Mouse (Mus musculus) forebrain, embryonic 10.5 days (tissue): Measurements from ENCODE around the gene Nap1l1. TPM values are rescaled to one million over a fixed set of nuclear protein-coding genes. Genes with fewer than 3 reads are reported as not detected.

Experiments used
- DNase-seq: peaks from one replicate; pipeline ENCODE4 v3.0.0-alpha.2; 2017; ENCODE audit warnings: low spot score; ENCODE audit errors: extremely low spot score
- H3K27ac ChIP-seq: fragments of 300-500 bp; sonication (generic); 2 replicates; pipeline ENCODE4 v1.5.1; 2016; ENCODE audit warnings: mild to moderate bottlenecking
- H3K27me3 ChIP-seq: fragments of 300-500 bp; sonication (generic); 2 replicates; pipeline ENCODE4 v1.6.1; 2016; ENCODE audit warnings: mild to moderate bottlenecking; ENCODE audit not compliant: poor library complexity, severe bottlenecking
- H3K36me3 ChIP-seq: fragments of 300-500 bp; sonication (generic); replicated peaks from 2 replicates; pipeline ENCODE4 v1.6.1; 2016; ENCODE audit warnings: mild to moderate bottlenecking, moderate library complexity
- H3K4me1 ChIP-seq: fragments of 300-500 bp; sonication (generic); 2 replicates; pipeline ENCODE4 v1.6.1; 2016
- H3K4me3 ChIP-seq: fragments of 300-500 bp; sonication (generic); 2 replicates; pipeline ENCODE4 v1.5.1; 2016; ENCODE audit warnings: mild to moderate bottlenecking, moderate library complexity
- H3K9me3 ChIP-seq: fragments of 300-500 bp; sonication (generic); 2 replicates; pipeline ENCODE4 v1.6.1; 2016; ENCODE audit warnings: mild to moderate bottlenecking, moderate library complexity
- WGBS: fragments of 180-500 bp; shearing (Covaris S2); methylation state at CpG from one replicate; pipeline ENCODE4 v1.1.7; 2016; 5-methylcytosine and 5-hydroxymethylcytosine counted together
- polyA plus RNA-seq: library from polyadenylated mRNA; unstranded; fragments of >200 nt; fragmentation: Nextera tagmentation; extraction: Ambion mirVana; gene quantifications from 2 replicates; pipeline ENCODE4 v1.2.1, GENCODE M21; 2016

The Nap1l1 gene
- polyA plus RNA-seq, 1 experiment from 2014 or later = 418 TPM

- peaks cover 27% of the 10 kb centered on the region for H3K4me1 ChIP-seq
- H3K27ac ChIP-seq = 0 out of 2 replicates have a peak overlapping the region, but pooled peaks have one; percentile 37
- H3K4me3 ChIP-seq = no peak overlapping the region
- H3K9me3 ChIP-seq = no peaks in the 10 kb centered on the region
- WGBS = 82% methylated on average over 9 of the region's 9 CpGs
- H3K36me3 ChIP-seq = no peaks in the 10 kb centered on the region
- H3K27me3 ChIP-seq = no peaks in the 10 kb centered on the region
- DNase-seq = no peak
Measured at GRCm38 (mm10) chr10:111459040-111459439, 14.0 kb upstream of the Nap1l1 start.

- no peak overlapping the region for H3K4me3 ChIP-seq
- H3K36me3 ChIP-seq = no peaks in the 10 kb centered on the region
- no peak overlapping the region for H3K27ac ChIP-seq
- no peaks in the 10 kb centered on the region for H3K9me3 ChIP-seq
- no peak for DNase-seq
- no peaks in the 10 kb centered on the region for H3K27me3 ChIP-seq
- WGBS = 85% methylated on average over 3 of the region's 3 CpGs
- peaks cover 27% of the 10 kb centered on the region for H3K4me1 ChIP-seq
Measured at GRCm38 (mm10) chr10:111459874-111460273, 13.1 kb upstream of the Nap1l1 start.

- WGBS = 13% methylated on average over 4 of the region's 4 CpGs
- H3K4me3 ChIP-seq = no peak overlapping the region
- H3K9me3 ChIP-seq = no peaks in the 10 kb centered on the region
- peak; percentile 34 for DNase-seq
- no peaks in the 10 kb centered on the region for H3K36me3 ChIP-seq
- H3K27me3 ChIP-seq = no peaks in the 10 kb centered on the region
- no peak overlapping the region for H3K27ac ChIP-seq
- peaks cover 27% of the 10 kb centered on the region for H3K4me1 ChIP-seq
Measured at GRCm38 (mm10) chr10:111460381-111460780, 12.6 kb upstream of the Nap1l1 start.

GRCm38 (mm10) chr10:111464833-111465232 lies 8.2 kb upstream of the Nap1l1 start:
- DNase-seq = no peak
- Histone ChIP-seq H3K27me3 (no peaks in the 10 kb centered on the region), H3K36me3 (no peaks in the 10 kb centered on the region), H3K4me3 (no peak overlapping the region), H3K9me3 (no peaks in the 10 kb centered on the region), H3K4me1 (peaks cover 11% of the 10 kb centered on the region), H3K27ac (no peak overlapping the region)
- WGBS = 93% methylated on average over 1 of the region's 1 CpGs

GRCm38 (mm10) chr10:111465409-111465808 lies 7.6 kb upstream of the Nap1l1 start:
- no peaks in the 10 kb centered on the region for H3K36me3 ChIP-seq
- H3K4me1 ChIP-seq = peaks cover 5% of the 10 kb centered on the region
- WGBS = 63% methylated on average over 2 of the region's 2 CpGs
- H3K4me3 ChIP-seq = no peak overlapping the region
- H3K27ac ChIP-seq = no peak overlapping the region
- H3K9me3 ChIP-seq = no peaks in the 10 kb centered on the region
- DNase-seq = no peak
- no peaks in the 10 kb centered on the region for H3K27me3 ChIP-seq

GRCm38 (mm10) chr10:111471166-111471565 lies 1.9 kb upstream of the Nap1l1 start:
- WGBS = 94% methylated on average over 9 of the region's 9 CpGs

GRCm38 (mm10) chr10:111473511-111474371 lies 718 bp downstream of the Nap1l1 start:
- Histone ChIP-seq H3K36me3 (peaks cover 43% of the 10 kb centered on the region), H3K4me1 (peaks cover 56% of the 10 kb centered on the region), H3K4me3 (peak overlapping the region; percentile 97), H3K27me3 (no peaks in the 10 kb centered on the region), H3K9me3 (no peaks in the 10 kb centered on the region), H3K27ac (peak overlapping the region; percentile 100)
- DNase-seq = peak; percentile 72
- under 1% methylated on average over 55 of the region's 58 CpGs for WGBS

More at GRCm38 (mm10) chr10:111471166-111471565, 1.9 kb upstream of the Nap1l1 start:
- no peak overlapping the region for H3K27ac ChIP-seq
- no peak for DNase-seq
- no peaks in the 10 kb centered on the region for H3K27me3 ChIP-seq
- H3K9me3 ChIP-seq = no peaks in the 10 kb centered on the region
- H3K36me3 ChIP-seq = peaks cover 17% of the 10 kb centered on the region
- H3K4me3 ChIP-seq = no peak overlapping the region
- peaks cover 33% of the 10 kb centered on the region for H3K4me1 ChIP-seq

- 71% methylated on average over 4 of the region's 4 CpGs for WGBS
Measured at GRCm38 (mm10) chr10:111476301-111476700, 3.3 kb downstream of the Nap1l1 start.

GRCm38 (mm10) chr10:111476989-111477510 lies 4.0 kb downstream of the Nap1l1 start:
- Histone ChIP-seq H3K9me3 (no peaks in the 10 kb centered on the region), H3K27ac (no peak overlapping the region), H3K27me3 (no peaks in the 10 kb centered on the region), H3K4me3 (peak overlapping the region; percentile 97; the same call in 1 of the 2 replicates), H3K36me3 (peaks cover 73% of the 10 kb centered on the region), H3K4me1 (peaks cover 66% of the 10 kb centered on the region)
- no peak for DNase-seq
- 88% methylated on average over 6 of the region's 6 CpGs for WGBS

More at GRCm38 (mm10) chr10:111476301-111476700, 3.3 kb downstream of the Nap1l1 start:
- H3K36me3 ChIP-seq = peaks cover 66% of the 10 kb centered on the region
- H3K27ac ChIP-seq = no peak overlapping the region
- no peaks in the 10 kb centered on the region for H3K27me3 ChIP-seq
- peaks cover 71% of the 10 kb centered on the region for H3K4me1 ChIP-seq
- no peak for DNase-seq
- H3K4me3 ChIP-seq = peak overlapping the region; percentile 97; the same call in 1 of the 2 replicates
- no peaks in the 10 kb centered on the region for H3K9me3 ChIP-seq

- Histone ChIP-seq H3K27me3 (no peaks in the 10 kb centered on the region), H3K4me3 (no peak overlapping the region), H3K9me3 (no peaks in the 10 kb centered on the region), H3K27ac (no peak overlapping the region), H3K36me3 (peaks cover 97% of the 10 kb centered on the region), H3K4me1 (peaks cover 54% of the 10 kb centered on the region)
- WGBS = 84% methylated on average over 5 of the region's 5 CpGs
- DNase-seq = no peak
Measured at GRCm38 (mm10) chr10:111479599-111479998, 6.6 kb downstream of the Nap1l1 start.

GRCm38 (mm10) chr10:111482654-111483053 lies 9.6 kb downstream of the Nap1l1 start:
- Histone ChIP-seq H3K4me3 (no peak overlapping the region), H3K36me3 (peaks cover 97% of the 10 kb centered on the region), H3K9me3 (no peaks in the 10 kb centered on the region), H3K27ac (no peak overlapping the region), H3K27me3 (no peaks in the 10 kb centered on the region), H3K4me1 (peaks cover 24% of the 10 kb centered on the region)
- WGBS = 95% methylated on average over 2 of the region's 2 CpGs
- DNase-seq = no peak

- Histone ChIP-seq H3K27me3 (no peaks in the 10 kb centered on the region), H3K9me3 (no peaks in the 10 kb centered on the region), H3K27ac (no peak overlapping the region), H3K36me3 (peaks cover 97% of the 10 kb centered on the region), H3K4me1 (peaks cover 12% of the 10 kb centered on the region), H3K4me3 (no peak overlapping the region)
- WGBS = 92% methylated on average over 5 of the region's 5 CpGs
- no peak for DNase-seq
Measured at GRCm38 (mm10) chr10:111484079-111484478, 11.1 kb downstream of the Nap1l1 start.

- no peak overlapping the region for H3K27ac ChIP-seq
- no peaks in the 10 kb centered on the region for H3K4me1 ChIP-seq
- H3K9me3 ChIP-seq = no peaks in the 10 kb centered on the region
- H3K27me3 ChIP-seq = no peaks in the 10 kb centered on the region
- 84% methylated on average over 2 of the region's 2 CpGs for WGBS
- H3K36me3 ChIP-seq = peaks cover 99% of the 10 kb centered on the region
- DNase-seq = no peak
- H3K4me3 ChIP-seq = no peak overlapping the region
Measured at GRCm38 (mm10) chr10:111488793-111489192, 15.8 kb downstream of the Nap1l1 start.
